Mouse (Mus musculus): ENCODE results near the gene Snap23. TPM values are rescaled to one million over a fixed set of nuclear protein-coding genes. Genes with fewer than 3 reads are reported as not detected.

Gene Snap23
- polyA plus RNA-seq, 1 experiment from 2014 or later, result 17.2 TPM

GRCm38 (mm10) chr2:120619538-120619937 lies 52.1 kb downstream of the Snap23 start:
- no peak for TF ChIP-seq EP300 (IDR thresholded peaks at IDR 0.05; ENCODE audit: low read depth)
- TF ChIP-seq CTCF (IDR thresholded peaks at IDR 0.05; ENCODE audit: low read depth), result peak; percentile 51
- H3K36me3 ChIP-seq (replicated peaks; ENCODE audit: insufficient read depth, low read length), result peaks cover 26% of the 10 kb centered on the region; the same call in 1 of the 2 replicates

GRCm38 (mm10) chr2:120622920-120623319 lies 55.4 kb downstream of the Snap23 start:
- no peak overlapping the region for H3K4me3 ChIP-seq (ENCODE audit: low read depth, low read length)
- H3K27me3 ChIP-seq (ENCODE audit: insufficient read depth, low read length), result no peaks in the 10 kb centered on the region
- no peak overlapping the region for H3K27ac ChIP-seq (ENCODE audit: low read depth)
- no peak overlapping the region for H3K4me2 ChIP-seq (ENCODE audit: low read depth, low read length)
- no peaks in the 10 kb centered on the region for H3K4me1 ChIP-seq (ENCODE audit: insufficient read depth)
- TF ChIP-seq EP300 (IDR thresholded peaks at IDR 0.05; ENCODE audit: low read depth) (no peak), CTCF (IDR thresholded peaks at IDR 0.05; ENCODE audit: low read depth) (no peak)
- H3K36me3 ChIP-seq (replicated peaks; ENCODE audit: insufficient read depth, low read length), result peaks cover 17% of the 10 kb centered on the region; the same call in 1 of the 2 replicates
- DNase-seq (no peak), ATAC-seq (no peak)
- H3K9ac ChIP-seq (replicated peaks), result no peak overlapping the region
- no peaks in the 10 kb centered on the region for H3K9me3 ChIP-seq (ENCODE audit: low read length)

More at GRCm38 (mm10) chr2:120619538-120619937, 52.1 kb downstream of the Snap23 start:
- Histone ChIP-seq H3K4me2 (ENCODE audit: low read depth, low read length) (no peak overlapping the region), H3K9me3 (ENCODE audit: low read length) (no peaks in the 10 kb centered on the region), H3K4me1 (ENCODE audit: insufficient read depth) (no peaks in the 10 kb centered on the region), H3K9ac (replicated peaks) (no peak overlapping the region), H3K27me3 (ENCODE audit: insufficient read depth, low read length) (no peaks in the 10 kb centered on the region), H3K27ac (ENCODE audit: low read depth) (no peak overlapping the region), H3K4me3 (ENCODE audit: low read depth, low read length) (no peak overlapping the region)
- DNase-seq (no peak), ATAC-seq (no peak)
- WGBS (ENCODE audit: insufficient replicate concordance), result 90% methylated on average over 1 of the region's 1 CpGs

GRCm38 (mm10) chr2:120628076-120628865 lies 60.8 kb downstream of the Snap23 start:
- DNase-seq, result no peak
- WGBS (ENCODE audit: insufficient replicate concordance), result 28% methylated on average over 10 of the region's 10 CpGs
- no peaks in the 10 kb centered on the region for H3K9me3 ChIP-seq (ENCODE audit: low read length)
- no peak for ATAC-seq
- peaks cover 32% of the 10 kb centered on the region for H3K4me1 ChIP-seq (ENCODE audit: insufficient read depth)
- H3K36me3 ChIP-seq (replicated peaks; ENCODE audit: insufficient read depth, low read length), result no peaks in the 10 kb centered on the region
- H3K27ac ChIP-seq (ENCODE audit: low read depth), result no peak overlapping the region
- peak overlapping the region; percentile 86 for H3K4me2 ChIP-seq (ENCODE audit: low read depth, low read length)
- TF ChIP-seq EP300 (IDR thresholded peaks at IDR 0.05; ENCODE audit: low read depth) (no peak), CTCF (IDR thresholded peaks at IDR 0.05; ENCODE audit: low read depth) (no peak)
- peak overlapping the region; percentile 60 for H3K4me3 ChIP-seq (ENCODE audit: low read depth, low read length)
- H3K27me3 ChIP-seq (ENCODE audit: insufficient read depth, low read length), result no peaks in the 10 kb centered on the region
- no peak overlapping the region for H3K9ac ChIP-seq (replicated peaks)

- peak within 1 kb of the TSS; percentile 48; the same call in 1 of the 2 replicates for H3K27ac ChIP-seq (ENCODE audit: low read depth)
- ATAC-seq (peak; percentile 100), DNase-seq (peak; percentile 98)
- no peaks in the 10 kb centered on the region for H3K9me3 ChIP-seq (ENCODE audit: low read length)
- H3K4me1 ChIP-seq (ENCODE audit: insufficient read depth), result peaks cover 32% of the 10 kb centered on the region
- H3K9ac ChIP-seq (replicated peaks), result peak within 1 kb of the TSS; percentile 70
- no peaks in the 10 kb centered on the region for H3K27me3 ChIP-seq (ENCODE audit: insufficient read depth, low read length)
- H3K4me3 ChIP-seq (ENCODE audit: low read depth, low read length), result peak within 1 kb of the TSS; percentile 60
- peak within 1 kb of the TSS; percentile 86 for H3K4me2 ChIP-seq (ENCODE audit: low read depth, low read length)
- H3K36me3 ChIP-seq (replicated peaks; ENCODE audit: insufficient read depth, low read length), result no peaks in the 10 kb centered on the region; the same call in 1 of the 2 replicates
- 4% methylated on average over 36 of the region's 36 CpGs for WGBS (ENCODE audit: insufficient replicate concordance)
- TF ChIP-seq EP300 (IDR thresholded peaks at IDR 0.05; ENCODE audit: low read depth) (no peak), CTCF (IDR thresholded peaks at IDR 0.05; ENCODE audit: low read depth) (peak; percentile 27)
These were observed 61.6 kb downstream of the Snap23 start, which contains the start of gene Stard9 for GRCm38 (mm10) chr2:120628886-120629735. Gene Stard9, plus strand, starts transcription at chr2:120629121.

GRCm38 (mm10) chr2:120630246-120630645 lies 62.8 kb downstream of the Snap23 start:
- Histone ChIP-seq H3K9me3 (ENCODE audit: low read length) (no peaks in the 10 kb centered on the region), H3K4me3 (ENCODE audit: low read depth, low read length) (peak overlapping the region; percentile 60; the same call in 1 of the 2 replicates), H3K36me3 (replicated peaks; ENCODE audit: insufficient read depth, low read length) (peaks cover 5% of the 10 kb centered on the region), H3K4me2 (ENCODE audit: low read depth, low read length) (peak overlapping the region; percentile 86), H3K27ac (ENCODE audit: low read depth) (no peak overlapping the region), H3K27me3 (ENCODE audit: insufficient read depth, low read length) (no peaks in the 10 kb centered on the region), H3K9ac (replicated peaks) (peak overlapping the region; percentile 70; the same call in 1 of the 2 replicates), H3K4me1 (ENCODE audit: insufficient read depth) (peaks cover 32% of the 10 kb centered on the region)
- WGBS (ENCODE audit: insufficient replicate concordance), result 61% methylated on average over 2 of the region's 2 CpGs
- TF ChIP-seq CTCF (IDR thresholded peaks at IDR 0.05; ENCODE audit: low read depth) (no peak), EP300 (IDR thresholded peaks at IDR 0.05; ENCODE audit: low read depth) (no peak)
- ATAC-seq (no peak), DNase-seq (no peak)

- DNase-seq, result no peak
These were observed 63.2 kb downstream of the Snap23 start for GRCm38 (mm10) chr2:120630655-120631054.

More at GRCm38 (mm10) chr2:120630655-120631054, 63.2 kb downstream of the Snap23 start:
- H3K27ac ChIP-seq (ENCODE audit: low read depth), result no peak overlapping the region
- 0 out of 2 replicates have a peak, but pooled peaks have one; percentile 44 for TF ChIP-seq EP300 (IDR thresholded peaks at IDR 0.05; ENCODE audit: low read depth)
- TF ChIP-seq CTCF (IDR thresholded peaks at IDR 0.05; ENCODE audit: low read depth), result no peak
- peaks cover 32% of the 10 kb centered on the region for H3K4me1 ChIP-seq (ENCODE audit: insufficient read depth)
- no peaks in the 10 kb centered on the region for H3K9me3 ChIP-seq (ENCODE audit: low read length)
- no peak for ATAC-seq
- peaks cover 5% of the 10 kb centered on the region for H3K36me3 ChIP-seq (replicated peaks; ENCODE audit: insufficient read depth, low read length)
- H3K4me3 ChIP-seq (ENCODE audit: low read depth, low read length), result no peak overlapping the region; the same call in 1 of the 2 replicates
- H3K27me3 ChIP-seq (ENCODE audit: insufficient read depth, low read length), result no peaks in the 10 kb centered on the region
- H3K9ac ChIP-seq (replicated peaks), result peak overlapping the region; percentile 26; the same call in 1 of the 2 replicates
- H3K4me2 ChIP-seq (ENCODE audit: low read depth, low read length), result peak overlapping the region; percentile 86
- WGBS (ENCODE audit: insufficient replicate concordance), result 48% methylated on average over 2 of the region's 2 CpGs

Measured in liver, postnatal 0 days (tissue).